Mouse (Mus musculus): ENCODE data around the gene Mybph.

- TF ChIP-seq CTCF (IDR thresholded peaks at IDR 0.05 in 2 of 3, conservative IDR thresholded peaks at IDR 0.05 in 1 of 3; ENCODE audit: control insufficient read depth in 1 of 3, insufficient read depth in 1 of 3, low read depth in 2 of 3, low read length in 3 of 3, poor library complexity in 1 of 3, severe bottlenecking in 1 of 3) (no peak), POLR2A (IDR thresholded peaks at IDR 0.05; ENCODE audit: control insufficient read depth in 1 of 2, insufficient read depth in 1 of 2, low read depth in 1 of 2, low read length in 2 of 2, poor library complexity in 1 of 2) (no peak), POLR2AphosphoS2 (IDR thresholded peaks at IDR 0.05; ENCODE audit: low read length) (no peak), TBP (IDR thresholded peaks at IDR 0.05; ENCODE audit: low read depth, low read length) (no peak), EP300 (IDR thresholded peaks at IDR 0.05; ENCODE audit: low read depth in 1 of 2, low read length in 2 of 2) (no peak), JUND (IDR thresholded peaks at IDR 0.05; ENCODE audit: low read depth, low read length) (no peak), ZNF384 (IDR thresholded peaks at IDR 0.05; ENCODE audit: low read depth, low read length) (no peak), GABPA (IDR thresholded peaks at IDR 0.05; ENCODE audit: low read depth, low read length) (no peak), KAT2A (conservative IDR thresholded peaks at IDR 0.05; ENCODE audit: low read depth, low read length) (no peak)
Observed at GRCm38 (mm10) chr1:134188217-134188616, 5.0 kb upstream of the Mybph start.
